Mouse (Mus musculus) liver, embryonic 14.5 days (tissue): Measurements from ENCODE around the gene Pkn1. TPM values are rescaled to one million over a fixed set of nuclear protein-coding genes. Genes with fewer than 3 reads are reported as not detected.

ENCODE experiments used
- ATAC-seq: fragments of 200-750 bp; cut with Nextera tagmentation; 2 replicates; pipeline ENCODE4 v1.8.0; 2017; ENCODE audit warnings: moderate number of reproducible peaks, mild to moderate bottlenecking, moderate library complexity; ENCODE audit not compliant: insufficient read depth
- DNase-seq, 3 experiments: peaks; one replicate each; pipeline ENCODE4 v3.0.0-alpha.2; 2012 to 2013; ENCODE audit warnings: low read depth in 3 of 3, low spot score in 3 of 3
- H3K27ac ChIP-seq: fragments of 300-500 bp; sonication (generic); 2 replicates; pipeline ENCODE4 v1.5.1; 2014; ENCODE audit warnings: moderate library complexity, mild to moderate bottlenecking, control low read depth, inconsistent platforms
- H3K27me3 ChIP-seq: fragments of 300-500 bp; sonication (generic); 2 replicates; pipeline ENCODE4 v1.6.1; 2014; ENCODE audit warnings: mild to moderate bottlenecking, low read length, moderate library complexity; ENCODE audit not compliant: control insufficient read depth, insufficient read depth
- H3K36me3 ChIP-seq: fragments of 300-500 bp; sonication (generic); replicated peaks from 2 replicates; pipeline ENCODE4 v1.6.1; 2014; ENCODE audit warnings: low read depth; ENCODE audit not compliant: control insufficient read depth, insufficient read depth
- H3K4me1 ChIP-seq, 2 experiments: fragments of 200-500 bp in 1 of 2; fragments of 300-500 bp in 1 of 2; sonication (generic) in 1 of 2; replicated peaks; 2 replicates each; pipeline ENCODE4 v1.6.1; 2012 to 2014; ENCODE audit warnings: antibody characterized with exemption in 1 of 2, inconsistent platforms in 1 of 2, low read length in 1 of 2; ENCODE audit not compliant: control insufficient read depth in 2 of 2, insufficient read depth in 2 of 2
- H3K4me2 ChIP-seq: fragments of 300-500 bp; sonication (generic); 2 replicates; pipeline ENCODE4 v1.6.1; 2014; ENCODE audit warnings: low read depth, mild to moderate bottlenecking, control low read depth, moderate library complexity
- H3K4me3 ChIP-seq, 2 experiments: fragments of 200-500 bp in 1 of 2; fragments of 300-500 bp in 1 of 2; sonication (generic) in 1 of 2; 2 replicates each; pipeline ENCODE4 v1.5.1; 2012 to 2014; ENCODE audit warnings: low read depth in 2 of 2, low read length in 2 of 2, mild to moderate bottlenecking in 2 of 2, control low read depth in 1 of 2, inconsistent platforms in 1 of 2, moderate library complexity in 1 of 2; ENCODE audit not compliant: insufficient read depth in 1 of 2
- H3K9ac ChIP-seq: fragments of 300-500 bp; sonication (generic); replicated peaks from 2 replicates; pipeline ENCODE4 v1.6.1; 2014; ENCODE audit warnings: mild to moderate bottlenecking, control low read depth, moderate library complexity
- H3K9me3 ChIP-seq: fragments of 300-500 bp; sonication (generic); 2 replicates; pipeline ENCODE4 v1.6.1; 2016; ENCODE audit warnings: low read length, mixed read lengths; ENCODE audit not compliant: control insufficient read depth
- CTCF ChIP-seq: IDR thresholded peaks from 2 replicates; pipeline ENCODE4 v1.5.1; 2016; ENCODE audit warnings: antibody characterized with exemption, low read depth, control low read depth
- EP300 ChIP-seq: IDR thresholded peaks from 2 replicates; pipeline ENCODE4 v1.6.1; 2016; ENCODE audit warnings: antibody characterized with exemption, low read depth
- WGBS: fragments of 180-500 bp; shearing (Covaris S2); extraction: QIAGEN DNeasy Blood & Tissue Kit; methylation state at CpG from one replicate; pipeline ENCODE4 v1.1.7; 2014; ENCODE audit not compliant: insufficient replicate concordance; 5-methylcytosine and 5-hydroxymethylcytosine counted together
- polyA plus RNA-seq, 2 experiments: library from polyadenylated mRNA; depleted of rRNA in 1 of 2; stranded (reverse) in 1 of 2; unstranded in 1 of 2; fragments of >200 nt; fragmentation: Nextera tagmentation in 1 of 2; extraction: Ambion mirVana in 1 of 2; gene quantifications; 2 replicates each; pipeline versions ENCODE4 v1.2.1 to v1.2.3; 2012 to 2014

Gene Pkn1
- polyA plus RNA-seq, 2 experiments, result 6.9 to 9.5 TPM

DNA sequence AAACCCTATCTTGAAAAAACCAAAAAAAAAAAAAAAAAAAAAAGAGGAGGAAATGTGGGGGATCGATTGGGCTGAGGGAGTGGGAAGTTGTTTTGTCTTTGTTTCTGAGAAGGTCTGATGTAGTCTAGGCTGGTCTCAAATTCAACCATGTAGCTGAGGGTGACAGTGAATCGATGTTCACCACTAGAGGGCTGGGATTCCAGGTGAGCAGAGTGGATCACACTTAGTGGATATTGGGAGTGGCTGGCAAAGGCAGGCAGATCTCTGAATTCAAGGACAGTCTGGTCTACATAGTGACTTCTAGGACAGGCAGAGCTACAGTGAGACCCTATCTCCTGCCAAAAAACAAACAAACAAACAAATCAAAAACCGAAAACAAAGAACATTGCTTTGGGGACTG lies 74.2 kb downstream of the Pkn1 start:
- no peak overlapping the region for H3K27ac ChIP-seq
- H3K9ac ChIP-seq, result no peak overlapping the region
- H3K9me3 ChIP-seq, result no peaks in the 10 kb centered on the region
- TF ChIP-seq CTCF, result peak; percentile 87
- TF ChIP-seq EP300, result no peak
- no peak overlapping the region for H3K4me2 ChIP-seq
- H3K36me3 ChIP-seq, result no peaks in the 10 kb centered on the region
- no peaks in the 10 kb centered on the region for H3K27me3 ChIP-seq
- DNase-seq (no peak), ATAC-seq (no peak)
- peaks cover 36 to 41% of the 10 kb centered on the region in 2 experiments for H3K4me1 ChIP-seq
- 31% methylated on average over 3 of the region's 3 CpGs for WGBS
- H3K4me3 ChIP-seq, result no peak overlapping the region

DNA sequence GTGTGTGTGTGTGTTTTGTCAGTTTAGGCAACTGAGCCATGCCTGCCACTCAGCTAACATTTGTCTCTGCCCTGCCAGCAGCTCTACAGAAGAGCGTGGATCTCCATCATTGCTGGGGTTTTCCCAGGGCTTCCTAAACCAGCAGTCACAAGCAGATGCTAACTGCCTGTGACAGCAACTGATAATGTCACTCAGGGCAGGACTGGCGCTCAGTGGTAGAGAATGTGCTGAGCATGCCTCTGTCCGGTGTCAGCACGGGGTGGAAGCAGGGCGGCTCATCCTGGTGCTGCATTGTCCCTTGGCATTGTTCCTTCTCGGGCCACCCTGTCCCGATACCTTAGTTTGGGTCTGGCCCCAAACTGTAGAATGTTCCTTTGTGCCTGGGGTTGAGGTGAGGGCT lies 75.4 kb downstream of the Pkn1 start:
- no peaks in the 10 kb centered on the region for H3K9me3 ChIP-seq

DNA sequence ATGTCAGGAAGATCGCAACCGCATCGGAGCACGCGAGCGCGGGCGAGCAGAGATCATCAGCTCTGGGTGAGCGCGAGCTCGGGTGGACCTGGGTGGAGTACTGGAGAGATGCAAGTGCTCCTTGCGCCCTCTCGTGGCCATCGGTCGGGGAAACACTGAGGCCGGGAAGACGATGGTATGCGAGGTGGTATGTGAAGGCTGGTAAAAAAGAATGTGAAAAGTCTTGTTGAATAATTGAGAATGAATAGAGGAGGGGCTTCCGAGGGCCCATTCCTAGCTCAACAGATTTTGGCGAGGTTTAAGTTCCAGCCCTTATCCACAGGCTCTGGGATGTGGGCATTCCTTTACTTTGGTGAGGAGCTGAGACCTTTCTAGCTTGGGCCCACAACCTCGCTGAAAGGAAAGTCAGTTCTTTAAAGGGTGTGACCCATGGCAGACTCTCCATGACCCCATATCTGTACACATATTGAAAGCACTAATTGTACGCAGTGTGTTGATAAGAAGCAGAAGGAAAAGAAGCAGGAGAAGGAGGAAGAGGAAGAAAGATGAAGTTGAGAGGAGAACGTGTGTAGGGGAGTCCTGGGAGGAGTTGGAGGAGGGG lies 76.5 kb downstream of the Pkn1 start:
- Histone ChIP-seq H3K27me3 (no peaks in the 10 kb centered on the region), H3K4me2 (peak overlapping the region; percentile 67), H3K4me3 (peak overlapping the region; percentile 39 to 44), H3K27ac (peak overlapping the region; percentile 63), H3K9ac (peak overlapping the region; percentile 37), H3K36me3 (no peaks in the 10 kb centered on the region), H3K9me3 (no peaks in the 10 kb centered on the region), H3K4me1 (peaks cover 36 to 41% of the 10 kb centered on the region in 2 experiments)
- ATAC-seq (peak; percentile 84), DNase-seq (peak; percentile 77 to 87 (median 78))
- WGBS, result 3% methylated on average over 23 of the region's 23 CpGs
- TF ChIP-seq EP300 (peak; percentile 73), CTCF (peak; percentile 99)

More for the DNA sequence above, 75.4 kb downstream of the Pkn1 start:
- ATAC-seq, result peak; percentile 38; the same call in 1 of the 2 replicates
- no peaks in the 10 kb centered on the region for H3K27me3 ChIP-seq
- peaks cover 36 to 41% of the 10 kb centered on the region in 2 experiments for H3K4me1 ChIP-seq
- TF ChIP-seq EP300 (peak; percentile 22; the same call in 1 of the 2 replicates), CTCF (peak; percentile 12; the same call in 1 of the 2 replicates)
- 42% methylated on average over 7 of the region's 7 CpGs for WGBS
- H3K4me3 ChIP-seq, result no peak overlapping the region
- no peak overlapping the region for H3K9ac ChIP-seq
- H3K27ac ChIP-seq, result peak overlapping the region; percentile 63
- no peaks in the 10 kb centered on the region for H3K36me3 ChIP-seq
- peak in 1 of 3 experiments; percentile 64 for DNase-seq
- H3K4me2 ChIP-seq, result peak overlapping the region; percentile 67

DNA sequence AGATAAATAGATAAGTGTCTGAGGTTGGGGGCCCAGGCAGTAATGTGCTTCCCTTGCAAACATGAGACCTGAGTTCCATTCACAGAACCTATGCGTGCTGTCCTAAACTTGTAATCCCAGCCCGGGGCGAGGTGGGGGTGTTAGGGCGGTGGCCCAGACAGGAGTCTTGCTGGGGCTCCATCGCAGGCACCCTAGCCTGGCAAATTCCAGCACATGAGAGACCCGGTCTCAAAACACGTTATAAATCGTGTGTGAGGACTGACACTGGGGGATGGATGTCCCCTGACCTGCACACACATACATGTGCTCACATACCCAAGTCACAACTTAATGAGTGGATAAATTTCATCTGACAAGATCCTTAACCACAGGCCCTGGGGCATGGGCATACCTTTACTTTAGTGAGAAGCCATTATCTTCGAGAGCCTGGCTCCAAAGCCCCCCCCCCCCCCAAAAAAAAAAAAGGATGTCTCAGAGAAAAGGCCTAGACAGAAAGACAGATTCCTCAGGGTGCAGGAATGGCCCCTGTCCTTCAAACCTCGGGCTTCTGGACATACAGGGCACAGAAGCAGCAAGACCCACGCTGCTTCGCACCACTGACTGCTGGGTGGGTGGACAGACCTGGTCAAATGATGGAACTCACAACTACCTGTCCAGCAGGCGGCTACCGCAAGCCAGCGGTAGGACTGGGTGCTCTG lies 77.1 kb downstream of the Pkn1 start:
- peak overlapping the region; percentile 11; the same call in 1 of the 2 replicates for H3K9ac ChIP-seq
- no peaks in the 10 kb centered on the region for H3K9me3 ChIP-seq
- no peak overlapping the region for H3K27ac ChIP-seq
- no peak for TF ChIP-seq EP300
- no peak for TF ChIP-seq CTCF
- 48% methylated on average over 15 of the region's 15 CpGs for WGBS
- no peaks in the 10 kb centered on the region for H3K27me3 ChIP-seq
- peak overlapping the region; percentile 39 to 44 for H3K4me3 ChIP-seq
- DNase-seq (no peak), ATAC-seq (no peak)
- H3K36me3 ChIP-seq, result no peaks in the 10 kb centered on the region
- H3K4me2 ChIP-seq, result peak overlapping the region; percentile 67
- H3K4me1 ChIP-seq, result peaks cover 36 to 41% of the 10 kb centered on the region in 2 experiments

DNA sequence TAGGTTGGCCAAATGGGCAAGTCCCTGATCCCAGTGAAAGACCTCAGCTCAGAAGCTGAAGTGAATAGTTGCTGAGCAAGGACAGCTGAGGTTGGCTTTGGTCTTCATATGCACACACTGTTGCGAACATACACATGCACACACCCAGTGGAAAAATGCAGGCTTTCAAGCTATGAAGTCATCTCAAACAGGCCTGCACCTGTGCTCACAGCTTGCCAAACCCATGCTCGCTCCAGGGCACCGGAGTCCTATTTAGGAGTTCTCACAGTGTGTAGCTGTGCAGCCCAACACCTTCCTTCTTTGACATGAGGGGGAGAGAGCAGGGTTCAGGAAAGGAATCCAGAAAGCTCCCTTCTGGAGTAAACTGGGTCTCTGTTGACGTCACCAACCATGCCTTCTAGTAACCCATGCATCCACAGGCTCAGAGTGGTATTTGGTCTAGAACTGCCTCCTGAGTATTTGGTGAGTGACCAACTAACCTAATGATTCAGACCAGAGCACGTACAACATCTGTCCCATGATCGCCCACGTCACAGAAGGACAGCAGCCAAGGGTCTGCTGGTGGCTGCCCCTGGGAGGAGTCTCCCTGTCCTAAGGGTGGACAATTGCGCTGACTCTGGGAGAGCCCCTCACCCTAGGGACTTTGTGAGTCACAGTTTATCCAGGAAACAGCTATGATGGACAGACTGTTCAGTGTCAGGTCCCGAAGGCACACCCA lies 79.3 kb downstream of the Pkn1 start:
- no peak overlapping the region for H3K27ac ChIP-seq
- WGBS, result 83% methylated on average over 9 of the region's 9 CpGs
- DNase-seq (no peak), ATAC-seq (no peak)
- H3K36me3 ChIP-seq, result no peaks in the 10 kb centered on the region; the same call in 1 of the 2 replicates
- H3K4me2 ChIP-seq, result no peak overlapping the region
- no peaks in the 10 kb centered on the region for H3K9me3 ChIP-seq
- no peak overlapping the region for H3K9ac ChIP-seq
- H3K4me3 ChIP-seq, result no peak overlapping the region
- TF ChIP-seq EP300 (no peak), CTCF (no peak)
- H3K4me1 ChIP-seq, result peaks cover 21 to 22% of the 10 kb centered on the region in 2 experiments
- H3K27me3 ChIP-seq, result no peaks in the 10 kb centered on the region
